Mouse (Mus musculus) heart, embryonic 11.5 days (tissue): ENCODE results near the gene Pnpla6. TPM values are rescaled to one million over a fixed set of nuclear protein-coding genes. Genes with fewer than 3 reads are reported as not detected.
"Not testable (repeated sequence)": the region's sequence is repeated elsewhere in the genome, so short reads cannot be mapped to it uniquely, and the experiment has no call there.

ENCODE experiments used
- ATAC-seq: fragments of 200-750 bp; cut with Nextera tagmentation; replicated peaks from 2 replicates; pipeline ENCODE4 v1.8.0; 2017; ENCODE audit warnings: moderate library complexity; ENCODE audit not compliant: insufficient number of reproducible peaks, low FRiP score, low TSS enrichment
- H3K27ac ChIP-seq: fragments of 300-500 bp; sonication (generic); 2 replicates; pipeline ENCODE4 v1.5.1; 2014; ENCODE audit warnings: mild to moderate bottlenecking, low read depth, low read length
- H3K27me3 ChIP-seq: fragments of 300-500 bp; sonication (generic); 2 replicates; pipeline ENCODE4 v1.6.1; 2014; ENCODE audit warnings: mild to moderate bottlenecking, low read length, mixed read lengths; ENCODE audit not compliant: control insufficient read depth, insufficient read depth
- H3K36me3 ChIP-seq: fragments of 300-500 bp; sonication (generic); 2 replicates; pipeline ENCODE4 v1.6.1; 2014; ENCODE audit warnings: mild to moderate bottlenecking, low read length, moderate library complexity, mixed read lengths; ENCODE audit not compliant: control insufficient read depth, insufficient read depth
- H3K4me1 ChIP-seq: fragments of 300-500 bp; sonication (generic); 2 replicates; pipeline ENCODE4 v1.6.1; 2014; ENCODE audit warnings: low read length; ENCODE audit not compliant: control insufficient read depth, insufficient read depth
- H3K4me2 ChIP-seq: fragments of 300-500 bp; sonication (generic); 2 replicates; pipeline ENCODE4 v1.6.1; 2014; ENCODE audit warnings: mild to moderate bottlenecking, moderate library complexity
- H3K4me3 ChIP-seq: fragments of 300-500 bp; sonication (generic); 2 replicates; pipeline ENCODE4 v1.5.1; 2014; ENCODE audit warnings: low read depth, low read length
- H3K9ac ChIP-seq: fragments of 300-500 bp; sonication (generic); 2 replicates; pipeline ENCODE4 v1.6.1; 2014; ENCODE audit warnings: mild to moderate bottlenecking, low read depth, low read length, moderate library complexity
- H3K9me3 ChIP-seq: fragments of 300-500 bp; sonication (generic); replicated peaks from 2 replicates; pipeline ENCODE4 v1.6.1; 2016; ENCODE audit warnings: low read length; ENCODE audit not compliant: control insufficient read depth
- WGBS: fragments of 180-500 bp; shearing (Covaris S2); extraction: QIAGEN DNeasy Blood & Tissue Kit; methylation state at CpG from one replicate; pipeline ENCODE4 v1.1.7; 2014; ENCODE audit not compliant: insufficient replicate concordance; 5-methylcytosine and 5-hydroxymethylcytosine counted together
- polyA plus RNA-seq: library from polyadenylated mRNA; unstranded; fragments of >200 nt; fragmentation: Nextera tagmentation; extraction: Ambion mirVana; gene quantifications from 2 replicates; pipeline ENCODE4 v1.2.1, GENCODE M21; 2014

The Pnpla6 gene
- polyA plus RNA-seq, 1 experiment from 2014 or later, result 14.0 TPM

GRCm38 (mm10) chr8:3576211-3576960 is 61.2 kb downstream of the Pnpla6 start:
- no peak for ATAC-seq
- whole genome bisulfite sequencing, result 70% methylated on average over 15 of the region's 15 CpGs
- Histone ChIP-seq H3K9ac (no peak overlapping the region), H3K27ac (no peak overlapping the region), H3K27me3 (no peaks in the 10 kb centered on the region), H3K36me3 (no peaks in the 10 kb centered on the region), H3K9me3 (no peaks in the 10 kb centered on the region), H3K4me2 (no peak overlapping the region), H3K4me3 (no peak overlapping the region), H3K4me1 (no peaks in the 10 kb centered on the region)

- ATAC-seq, result no peak
- Histone ChIP-seq H3K4me3 (no peak overlapping the region), H3K9me3 (no peaks in the 10 kb centered on the region), H3K27ac (no peak overlapping the region), H3K9ac (no peak overlapping the region), H3K4me2 (no peak overlapping the region), H3K4me1 (no peaks in the 10 kb centered on the region), H3K27me3 (no peaks in the 10 kb centered on the region), H3K36me3 (no peaks in the 10 kb centered on the region)
- WGBS, result 77% methylated on average over 9 of the region's 9 CpGs
These were observed 64.5 kb downstream of the Pnpla6 start for GRCm38 (mm10) chr8:3579390-3580364.

- H3K9ac ChIP-seq, H3K36me3 ChIP-seq, H3K9me3 ChIP-seq, ATAC-seq, H3K4me1 ChIP-seq, H3K27ac ChIP-seq, H3K27me3 ChIP-seq, H3K4me3 ChIP-seq, H3K4me2 ChIP-seq: not testable (repeated sequence)
- WGBS, result 58% methylated on average over 1 of the region's 3 CpGs
These were observed 66.8 kb downstream of the Pnpla6 start for GRCm38 (mm10) chr8:3581961-3582360.

GRCm38 (mm10) chr8:3586452-3586851 is 71.3 kb downstream of the Pnpla6 start:
- Histone ChIP-seq H3K4me1 (no peaks in the 10 kb centered on the region), H3K36me3 (no peaks in the 10 kb centered on the region), H3K27ac (no peak overlapping the region), H3K9ac (no peak overlapping the region), H3K27me3 (peaks cover 15% of the 10 kb centered on the region), H3K4me2 (no peak overlapping the region), H3K4me3 (no peak overlapping the region), H3K9me3 (no peaks in the 10 kb centered on the region)
- no peak for ATAC-seq
- WGBS, result 86% methylated on average over 2 of the region's 2 CpGs

- peak within 1 kb of the TSS; percentile 99 for H3K4me2 ChIP-seq
- ATAC-seq, result no peak
- peak within 1 kb of the TSS; percentile 81 for H3K4me3 ChIP-seq
- no peaks in the 10 kb centered on the region for H3K36me3 ChIP-seq
- H3K27me3 ChIP-seq, result peaks cover 15% of the 10 kb centered on the region
- no peaks in the 10 kb centered on the region for H3K9me3 ChIP-seq
- no peaks in the 10 kb centered on the region for H3K4me1 ChIP-seq
- peak within 1 kb of the TSS; percentile 75 for H3K9ac ChIP-seq
- no peak within 1 kb of the TSS for H3K27ac ChIP-seq
- WGBS, result 27% methylated on average over 7 of the region's 7 CpGs
These were observed 71.8 kb downstream of the Pnpla6 start, which contains the start of gene Camsap3 for GRCm38 (mm10) chr8:3586993-3587390. Gene Camsap3 (plus strand): TSS chr8:3587293.

GRCm38 (mm10) chr8:3587391-3588257 is 72.4 kb downstream of the Pnpla6 start:
- Histone ChIP-seq H3K4me3 (peak overlapping the region; percentile 81), H3K27ac (no peak overlapping the region), H3K36me3 (no peaks in the 10 kb centered on the region), H3K4me1 (no peaks in the 10 kb centered on the region), H3K9me3 (no peaks in the 10 kb centered on the region), H3K4me2 (peak overlapping the region; percentile 99), H3K27me3 (peaks cover 15% of the 10 kb centered on the region), H3K9ac (peak overlapping the region; percentile 75)
- under 1% methylated on average over 72 of the region's 77 CpGs for WGBS
- peak; percentile 39 for ATAC-seq

- H3K4me3 ChIP-seq, result peak overlapping the region; percentile 81
- H3K27me3 ChIP-seq, result peaks cover 15% of the 10 kb centered on the region
- H3K9me3 ChIP-seq, result no peaks in the 10 kb centered on the region
- 6% methylated on average over 11 of the region's 11 CpGs for WGBS
- H3K4me1 ChIP-seq, result no peaks in the 10 kb centered on the region
- peak; percentile 42; the same call in 1 of the 2 replicates for ATAC-seq
- H3K4me2 ChIP-seq, result peak overlapping the region; percentile 99
- peak overlapping the region; percentile 75 for H3K9ac ChIP-seq
- H3K36me3 ChIP-seq, result no peaks in the 10 kb centered on the region
- H3K27ac ChIP-seq, result no peak overlapping the region
These were observed 73.1 kb downstream of the Pnpla6 start for GRCm38 (mm10) chr8:3588258-3588633.

GRCm38 (mm10) chr8:3593470-3593869 is 78.3 kb downstream of the Pnpla6 start:
- ATAC-seq, result no peak
- Histone ChIP-seq H3K4me1 (no peaks in the 10 kb centered on the region), H3K27ac (no peak overlapping the region), H3K9me3 (no peaks in the 10 kb centered on the region), H3K36me3 (no peaks in the 10 kb centered on the region), H3K4me2 (no peak overlapping the region), H3K9ac (no peak overlapping the region), H3K4me3 (no peak overlapping the region), H3K27me3 (no peaks in the 10 kb centered on the region)
- 58% methylated on average over 3 of the region's 3 CpGs for WGBS
